Mouse (Mus musculus) activated CD4-positive, CD25-positive, alpha-beta regulatory T cell, adult 4 months (primary cell): ENCODE measurements at regions not wholly inside any gene's neighbourhood (a gene's known extent, or its start where the extent isn't known, plus 50 kb on each side); places are given as distances from the start of the nearest gene placed in this dataset.
A peak's percentile ranks its signal among the peaks of the same experiment; 100 is the strongest.

Source experiments
- ATAC-seq: one replicate; pipeline ENCODE4 v1.8.0; 2017

DNA sequence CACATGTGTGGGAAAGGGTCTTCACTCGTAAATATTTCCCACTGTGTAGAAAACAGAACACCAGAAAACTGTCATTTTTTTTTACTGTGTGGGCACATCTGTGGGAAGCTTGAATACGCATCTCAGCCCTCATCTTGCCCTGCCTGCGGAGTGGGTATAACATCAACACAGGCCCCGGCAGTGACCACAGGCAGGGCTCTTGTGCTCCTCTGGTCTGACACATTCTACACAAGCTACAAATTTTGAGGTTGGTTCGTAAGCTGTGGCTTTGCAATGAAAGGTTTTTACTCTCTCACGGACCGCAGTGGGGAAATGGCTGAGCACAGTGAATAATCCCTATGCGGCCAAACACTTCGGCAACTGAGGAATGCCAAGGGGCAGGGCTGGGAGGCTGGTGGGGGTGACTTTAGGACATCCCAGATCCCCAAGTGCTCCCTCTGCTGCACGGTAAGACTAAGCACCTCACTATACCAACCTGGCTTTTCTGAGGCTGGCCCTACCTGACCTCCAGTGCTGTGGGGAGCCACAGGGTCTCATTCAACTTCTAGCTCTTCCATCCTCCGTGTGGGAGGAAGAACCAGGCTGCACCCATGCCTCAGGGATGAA lies 422.9 kb downstream of the Cd83 start:
- ATAC-seq: no peak

DNA sequence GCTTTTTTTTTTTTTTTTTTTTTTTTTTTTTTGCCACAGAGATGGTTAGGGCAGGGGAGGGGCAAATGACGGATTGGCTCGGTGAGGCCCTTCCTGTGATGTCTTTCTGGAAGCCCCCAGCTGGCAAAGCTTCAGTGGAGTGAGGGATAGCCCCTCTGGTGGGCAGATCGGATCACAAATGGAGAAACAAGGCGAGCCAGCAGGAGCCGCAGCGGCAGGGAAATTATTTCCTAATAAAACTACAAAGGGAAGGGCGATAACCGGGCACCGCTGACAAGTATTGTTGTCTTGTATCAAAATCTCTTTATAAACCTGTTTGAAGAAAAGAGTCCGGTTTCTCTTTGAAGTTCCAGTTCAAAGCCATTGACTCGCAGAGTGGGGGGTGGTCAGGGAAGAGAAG lies 424.5 kb downstream of the Cd83 start:
- no peak for ATAC-seq

DNA sequence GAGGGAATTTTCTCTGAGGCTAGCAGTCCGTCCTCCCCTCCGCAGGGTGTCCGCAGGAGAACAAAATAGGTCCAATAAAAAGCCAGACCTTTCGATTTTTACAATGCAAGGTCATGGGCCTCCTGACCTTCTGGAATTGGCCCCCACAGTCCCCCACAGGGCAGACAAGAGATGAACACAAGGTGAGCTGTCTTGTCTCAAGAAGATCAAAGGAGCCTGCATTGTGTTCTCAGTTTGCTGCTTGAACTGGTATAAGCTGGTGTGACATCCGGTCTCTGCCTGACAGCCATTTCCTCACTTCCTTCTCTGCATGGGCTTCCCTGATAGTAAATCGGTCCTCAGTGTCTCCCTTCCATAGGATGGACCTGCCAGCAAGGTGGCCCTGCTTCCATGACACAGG lies 425.5 kb downstream of the Cd83 start:
- peak; percentile 54 for ATAC-seq

DNA sequence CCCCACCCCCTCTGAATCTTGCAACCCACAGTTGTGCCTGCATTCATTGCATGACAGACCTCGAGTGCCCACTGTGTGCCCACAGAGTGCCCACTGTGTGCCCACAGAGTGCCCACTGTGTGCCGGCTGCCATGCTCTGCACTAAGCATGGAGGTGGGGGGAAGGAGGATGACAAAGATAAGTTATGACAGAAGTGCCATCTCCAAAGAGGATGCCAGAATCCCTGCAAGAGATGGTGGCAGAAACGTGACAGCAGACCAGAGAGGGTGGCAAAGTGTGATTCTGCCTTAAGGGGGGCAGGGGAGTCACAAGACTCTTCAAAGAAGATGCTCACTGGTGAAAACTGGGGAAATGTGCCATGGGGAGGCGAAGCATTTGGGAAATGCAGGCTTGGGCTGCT lies 427.8 kb downstream of the Cd83 start:
- ATAC-seq: no peak

DNA sequence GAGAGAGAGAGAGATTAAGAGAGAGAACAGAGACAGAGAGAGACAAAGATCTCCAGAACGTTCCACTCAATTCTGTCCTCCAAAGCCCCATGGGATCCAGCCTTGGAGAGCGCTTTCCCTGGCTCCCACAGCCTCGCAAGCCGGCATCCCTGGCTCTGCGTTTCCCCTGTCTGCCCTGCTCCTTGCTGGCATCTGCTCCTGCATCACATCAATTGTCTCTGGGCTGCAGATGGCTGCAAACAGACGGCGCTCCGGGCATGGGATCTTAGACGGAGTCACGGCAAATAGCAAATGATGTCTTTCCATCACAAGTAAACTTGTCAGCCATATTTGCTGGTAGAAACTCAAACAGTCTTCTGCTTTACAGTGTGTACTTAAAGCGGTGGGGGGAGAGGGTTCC lies 428.4 kb downstream of the Cd83 start:
- no peak for ATAC-seq

DNA sequence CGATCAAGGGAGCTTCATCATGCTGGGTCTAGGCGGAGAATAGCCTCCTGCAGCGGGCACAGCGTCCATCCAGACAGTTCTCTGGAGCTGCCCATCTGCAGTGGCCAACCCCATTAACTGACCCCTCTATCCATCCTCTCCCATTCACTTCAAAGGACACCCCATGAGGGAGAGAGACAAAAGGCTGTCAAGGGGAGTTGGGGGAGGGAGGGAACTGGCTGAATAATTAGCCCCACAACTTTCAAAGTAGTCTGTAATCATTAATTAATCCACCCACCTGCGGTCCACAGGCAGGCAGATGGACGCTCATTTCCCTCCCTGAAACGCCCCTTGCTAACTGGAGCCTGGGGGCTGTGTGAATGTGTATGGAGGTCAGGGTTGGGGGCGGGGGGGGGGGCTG lies 433.7 kb downstream of the Cd83 start:
- ATAC-seq: no peak

DNA sequence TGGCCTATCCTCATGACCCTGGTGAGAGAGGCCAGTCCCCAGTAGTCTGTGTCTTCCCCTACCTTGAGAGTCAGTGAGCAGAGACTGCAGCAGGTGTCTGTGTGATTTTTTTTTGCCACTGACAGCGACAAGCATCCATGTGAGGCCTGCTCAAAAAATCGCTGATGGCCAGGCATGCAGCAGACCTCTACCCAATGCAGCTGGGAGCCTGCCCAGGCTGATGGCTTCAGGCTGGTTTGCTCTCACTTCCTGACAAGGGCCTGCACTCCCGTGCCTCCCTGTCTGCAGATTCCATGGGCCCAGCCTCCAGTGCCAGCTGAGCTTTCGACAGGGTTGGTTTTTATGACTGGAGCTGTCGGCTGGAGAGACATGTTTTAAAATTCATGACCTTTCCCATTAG lies 437.1 kb downstream of the Cd83 start:
- no peak for ATAC-seq

DNA sequence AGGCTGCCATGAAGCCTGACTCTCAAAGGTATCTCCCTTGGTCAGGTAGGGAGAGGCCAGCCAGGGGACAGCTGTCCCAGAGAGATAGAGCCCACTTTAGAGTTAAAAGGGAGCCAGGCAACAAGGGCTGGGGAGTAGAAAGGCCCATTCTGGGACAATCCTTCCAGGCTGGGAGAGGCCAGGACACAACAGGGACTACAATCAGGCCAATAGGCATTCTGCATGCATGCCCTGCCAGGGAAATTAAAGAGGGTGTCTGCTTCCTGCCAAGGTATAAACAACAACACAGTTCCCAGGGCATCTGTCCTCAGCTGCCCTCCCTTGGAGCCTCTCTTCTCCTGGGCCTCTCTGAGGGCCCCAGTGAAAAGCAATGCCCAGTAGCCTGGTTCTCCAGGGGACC lies 437.8 kb downstream of the Cd83 start:
- ATAC-seq: no peak

DNA sequence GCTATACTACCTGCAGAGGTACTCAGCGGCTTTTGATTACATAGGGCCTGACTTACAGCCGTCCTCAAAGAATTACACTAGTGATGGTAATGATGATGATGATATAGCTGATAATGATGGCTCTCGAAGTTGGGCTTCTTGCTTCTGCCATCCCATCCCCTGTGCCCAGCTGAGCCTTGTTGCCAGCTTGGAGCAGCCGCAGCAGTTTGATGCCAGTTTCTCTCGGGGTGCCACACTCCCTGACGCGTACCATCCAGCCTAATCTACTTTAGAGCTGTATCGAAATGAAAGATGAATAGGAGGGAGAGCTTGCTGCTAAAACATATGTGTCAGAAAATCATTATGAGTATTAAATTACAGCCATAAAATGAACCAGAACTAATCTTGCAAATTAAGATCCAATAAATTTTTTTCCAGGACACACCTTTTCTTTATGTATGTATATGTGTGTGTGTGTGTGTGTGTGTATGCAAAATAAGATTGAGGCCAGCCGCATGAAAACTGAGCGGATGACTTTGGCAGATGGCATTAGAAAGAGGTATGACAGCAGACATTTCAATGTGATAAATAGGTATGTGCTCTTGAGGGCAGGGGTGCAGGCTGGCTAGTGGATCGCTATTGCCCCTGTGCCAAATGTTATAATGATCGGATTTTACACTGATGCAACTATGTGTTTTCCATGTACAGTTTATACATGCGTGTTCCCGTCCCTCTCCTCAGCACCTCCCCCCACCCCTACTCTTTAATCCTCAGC lies 443.3 kb downstream of the Cd83 start:
- ATAC-seq: no peak

DNA sequence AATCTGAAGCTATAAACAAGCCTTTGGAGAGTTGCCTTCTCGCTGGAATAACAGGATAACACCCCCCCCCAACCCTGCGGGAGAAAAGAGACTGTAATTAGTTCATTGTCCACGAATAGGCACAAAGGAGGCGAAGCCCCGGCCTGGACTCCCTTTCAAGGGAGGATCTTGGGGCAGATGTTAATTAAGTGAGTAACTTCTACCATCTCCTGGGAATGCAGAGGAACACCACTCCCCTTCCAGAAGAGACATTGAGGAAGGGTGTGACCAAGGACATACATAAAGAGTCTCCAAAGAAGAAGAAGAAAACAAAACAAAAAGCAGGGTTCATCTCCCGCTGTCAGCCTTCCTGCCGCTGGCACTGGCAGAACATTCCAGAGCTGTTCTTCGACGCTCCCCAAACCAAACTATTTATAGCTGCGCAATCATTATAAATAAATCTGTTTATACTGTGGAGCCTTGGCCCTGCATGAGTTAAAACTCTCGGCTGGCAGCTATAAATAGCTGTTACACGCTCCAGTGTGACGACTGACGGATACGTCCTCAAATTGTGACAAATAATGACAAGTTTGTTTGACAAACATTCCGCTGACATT lies 444.1 kb downstream of the Cd83 start:
- no peak for ATAC-seq

DNA sequence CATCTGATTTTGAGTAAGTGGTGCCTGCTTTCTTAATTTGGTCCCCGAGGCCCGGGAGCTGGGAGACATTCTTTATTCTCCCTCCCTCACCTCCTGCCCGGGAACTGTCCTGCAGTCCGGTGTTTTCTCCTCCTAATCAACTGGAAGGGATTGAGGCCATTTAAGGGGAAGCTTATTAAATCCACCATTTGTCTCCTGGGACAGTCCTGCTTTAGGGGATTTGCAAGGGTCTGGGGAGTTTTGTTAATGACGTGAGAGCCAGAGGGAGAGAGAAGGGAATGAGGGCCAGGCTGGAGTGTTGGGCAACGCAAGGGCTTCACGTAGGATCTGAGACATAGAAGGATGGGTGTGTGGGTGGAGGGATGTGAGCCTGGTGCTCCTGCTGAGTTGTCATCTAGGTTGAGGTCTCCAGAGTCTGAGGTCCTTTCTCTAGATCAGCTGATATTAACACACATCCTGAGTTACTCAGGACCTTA lies 444.6 kb downstream of the Cd83 start:
- no peak for ATAC-seq

DNA sequence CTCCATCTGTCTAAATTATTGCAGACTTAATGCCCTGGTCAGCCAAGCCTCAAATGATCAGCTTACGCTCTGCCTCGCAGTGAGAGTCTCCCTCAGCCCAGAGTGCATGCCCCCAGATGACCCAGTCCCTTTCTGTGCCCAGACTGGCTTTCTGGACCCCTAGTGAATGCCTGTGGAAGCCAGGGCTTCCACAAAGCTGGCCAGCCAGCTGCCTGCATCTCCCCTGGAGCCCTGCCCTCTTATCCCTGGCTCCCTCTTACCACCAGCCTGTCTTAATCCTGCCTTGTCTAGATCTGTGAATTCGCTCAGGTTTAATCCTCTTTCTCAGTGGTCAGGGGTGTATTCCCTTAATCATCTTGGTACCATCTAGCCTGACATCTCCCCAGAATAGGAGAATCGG lies 446.8 kb downstream of the Cd83 start:
- ATAC-seq: no peak

DNA sequence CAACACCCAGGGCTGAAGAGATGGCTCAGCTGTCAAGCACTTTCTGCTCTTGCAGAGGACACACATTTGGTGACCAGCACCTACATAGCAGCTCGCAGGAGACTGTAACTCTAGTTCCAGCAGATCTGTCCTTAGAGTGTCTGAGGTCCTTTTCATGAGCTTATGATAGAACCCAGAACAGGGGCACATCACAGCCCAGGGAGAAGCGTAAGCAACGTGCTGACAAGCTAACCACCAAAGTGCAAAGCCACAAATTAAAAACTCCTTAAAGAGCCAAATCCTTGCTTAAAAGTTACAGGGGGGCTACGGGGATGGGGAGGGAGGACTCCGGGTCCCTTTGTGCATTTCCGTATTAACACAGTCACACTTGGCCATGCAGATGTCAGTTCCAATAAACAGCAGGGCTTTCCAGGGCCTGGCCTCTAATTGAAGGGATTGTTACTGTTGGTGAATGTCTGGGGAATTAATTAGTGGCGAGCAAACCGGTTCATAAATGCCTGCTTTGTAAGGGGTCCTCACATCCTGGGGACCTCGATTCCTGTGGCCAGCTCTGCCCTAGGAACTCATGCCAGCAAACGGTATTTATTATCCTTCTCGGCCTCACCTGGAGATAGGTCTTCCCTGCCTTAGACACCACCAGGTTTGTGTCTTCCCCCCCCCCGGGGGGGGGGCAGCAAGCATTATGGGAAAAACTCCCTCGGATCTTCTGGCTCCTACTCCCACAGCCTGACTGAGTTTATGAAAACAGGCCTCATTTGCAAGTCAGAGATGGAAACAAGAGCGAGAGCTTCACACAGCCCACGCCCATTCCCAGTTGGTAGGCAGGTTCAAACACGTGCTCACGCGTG lies 447.5 kb downstream of the Cd83 start:
- no peak for ATAC-seq

DNA sequence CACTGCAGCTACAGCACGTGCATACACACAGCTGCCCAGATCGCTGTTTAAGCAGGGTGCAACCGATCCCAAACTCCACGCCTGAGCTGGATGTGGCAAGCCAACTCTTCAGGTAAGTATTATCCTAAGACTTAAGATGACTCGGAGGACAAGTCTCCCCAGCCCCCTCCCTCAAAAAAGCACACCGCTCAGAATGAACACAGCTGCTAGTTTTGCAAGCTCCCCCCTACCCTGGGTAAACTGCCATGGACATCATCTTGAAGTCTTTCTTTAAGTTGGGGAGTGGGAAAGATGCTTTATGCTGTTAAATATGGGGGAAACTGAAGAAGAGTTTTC lies 448.1 kb downstream of the Cd83 start:
- no peak for ATAC-seq

DNA sequence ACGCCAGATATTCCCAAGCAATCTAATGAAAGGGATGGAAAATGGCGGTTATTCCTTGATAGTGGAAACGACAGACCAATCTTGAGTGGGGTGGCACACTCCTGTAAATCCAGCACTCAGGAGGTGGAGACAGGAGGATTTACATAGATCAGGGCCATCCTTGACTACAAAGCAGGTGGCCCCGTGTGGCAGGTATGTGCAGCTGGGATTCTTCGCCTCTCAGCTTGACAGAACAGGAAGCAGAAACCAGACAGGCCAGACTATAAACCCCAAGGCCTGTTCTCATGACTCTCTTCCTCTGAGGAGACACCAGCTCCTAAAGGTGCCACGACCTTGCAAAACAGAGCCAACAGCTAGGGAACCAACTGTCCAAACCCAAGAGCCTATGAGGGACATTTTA lies 449.7 kb downstream of the Cd83 start:
- no peak for ATAC-seq

DNA sequence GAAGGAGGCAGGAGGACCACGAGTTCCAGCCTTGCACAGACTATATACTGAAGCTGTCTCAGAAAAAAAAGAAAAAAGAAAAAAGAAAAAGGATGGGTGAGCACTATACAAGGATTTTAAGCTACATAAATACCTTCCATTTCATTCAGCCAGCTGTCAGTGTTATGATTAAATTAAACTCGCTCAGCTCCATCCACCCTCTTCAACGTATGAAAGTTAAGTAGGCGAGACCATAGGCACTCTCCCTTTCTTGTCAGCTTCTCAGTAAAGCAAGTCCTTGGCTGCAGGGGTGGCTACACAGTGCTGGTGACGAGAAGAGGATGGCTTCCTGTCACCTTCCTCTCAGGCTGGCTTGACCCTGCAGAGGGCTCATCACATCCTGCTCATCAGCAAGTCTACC lies 450.7 kb downstream of the Cd83 start:
- ATAC-seq: no peak

DNA sequence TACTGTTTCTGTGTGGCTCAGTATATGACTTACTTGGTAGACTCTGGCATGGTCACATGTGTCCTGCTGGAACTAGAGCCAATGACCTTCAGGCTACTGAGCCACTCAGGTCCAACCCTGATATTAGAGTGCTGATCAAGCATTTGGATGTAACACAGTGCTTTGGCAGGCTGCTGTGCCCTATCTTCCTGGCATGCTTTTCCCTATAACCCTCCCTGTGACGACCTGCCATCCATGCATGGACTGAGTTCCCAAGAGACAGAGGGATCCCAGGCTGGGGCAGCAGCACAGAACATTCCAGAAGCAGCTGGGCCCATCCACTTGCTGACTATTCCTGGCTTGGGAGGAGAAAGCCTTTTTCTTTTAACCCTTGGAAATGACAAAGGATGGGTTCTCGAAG lies 451.4 kb downstream of the Cd83 start:
- ATAC-seq: no peak

DNA sequence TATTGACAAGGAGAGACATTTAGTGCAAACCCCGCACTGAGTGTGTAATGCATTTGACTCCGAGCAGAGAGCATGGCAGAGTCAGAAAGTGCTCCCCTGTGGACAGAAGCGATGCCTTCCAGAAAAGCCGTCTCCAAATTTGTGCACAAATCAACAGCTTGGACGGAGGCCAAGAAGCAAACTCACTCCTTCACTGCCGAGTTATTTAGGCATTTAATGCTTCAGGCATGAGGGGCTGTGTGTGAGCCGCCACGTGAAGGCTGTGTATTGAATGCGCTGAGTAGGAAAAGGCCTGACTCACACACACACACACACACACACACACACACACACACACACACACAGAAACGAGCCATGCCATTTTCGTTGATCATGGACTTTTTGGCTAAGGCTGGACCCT lies 453.7 kb downstream of the Cd83 start:
- no peak for ATAC-seq

DNA sequence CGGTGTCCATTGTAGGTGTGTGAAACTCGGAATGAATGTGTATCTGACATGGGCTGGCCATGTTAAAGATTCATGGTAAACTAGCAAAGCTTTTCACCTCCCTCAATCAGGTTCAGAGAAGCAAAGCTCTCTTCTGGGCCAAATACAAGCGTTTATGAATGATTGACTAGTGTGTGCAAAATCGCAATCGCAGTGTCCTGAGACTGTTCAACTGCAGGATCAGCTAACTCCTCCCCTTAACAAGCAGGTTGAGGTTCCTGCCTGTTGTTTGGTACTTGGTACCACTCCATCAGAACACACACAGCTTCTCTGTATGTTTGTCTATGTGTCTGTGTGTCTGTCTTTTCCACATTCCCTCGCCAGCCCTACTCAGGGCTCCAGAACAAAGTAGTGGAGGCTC lies 458.6 kb downstream of the Cd83 start:
- no peak for ATAC-seq

DNA sequence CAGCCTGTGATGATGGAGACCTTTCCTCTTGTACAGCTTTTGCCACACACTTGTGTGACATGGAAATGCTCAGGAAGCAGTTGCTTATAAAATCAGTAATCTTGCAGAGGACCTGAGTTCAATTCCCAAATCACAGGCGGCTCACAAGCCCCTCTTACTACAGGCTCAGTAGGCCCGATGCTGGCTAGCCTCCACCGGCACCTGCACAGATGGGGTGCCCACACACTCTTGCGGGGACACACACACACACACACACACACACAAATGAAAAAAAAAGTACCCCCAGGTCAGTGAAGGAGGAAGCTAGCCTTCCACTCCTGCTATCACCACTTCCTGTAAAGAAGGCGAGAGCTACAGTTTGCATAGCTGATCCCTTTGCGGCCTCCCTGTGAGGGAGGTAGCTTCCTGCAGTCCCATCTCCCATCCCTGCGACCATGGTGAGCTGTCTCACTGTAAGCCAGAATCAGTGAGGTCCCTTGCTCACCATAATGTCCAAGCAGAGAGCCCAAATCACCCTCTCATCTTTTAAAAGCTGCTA lies 462.2 kb downstream of the Cd83 start:
- ATAC-seq: no peak

DNA sequence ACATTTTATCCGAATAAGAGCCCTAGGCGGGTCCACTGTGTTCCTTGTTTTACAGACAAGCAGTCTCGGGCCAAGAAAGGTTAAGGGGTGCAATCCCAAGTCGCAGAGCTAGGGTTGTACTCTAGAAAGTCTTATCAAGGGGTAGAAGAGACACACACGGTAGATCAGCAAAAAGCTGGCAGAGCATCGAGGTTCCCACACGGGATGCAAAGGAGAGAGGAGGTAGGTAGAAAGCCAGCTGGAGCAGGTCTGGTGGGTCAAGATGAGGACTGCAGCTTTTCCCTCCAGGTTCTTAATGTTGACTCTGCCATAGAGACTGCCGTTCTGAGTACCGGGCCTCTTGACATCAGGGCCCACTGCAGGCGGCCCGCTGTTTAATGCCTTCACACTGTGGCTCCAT lies 463.3 kb downstream of the Cd83 start:
- ATAC-seq: no peak

DNA sequence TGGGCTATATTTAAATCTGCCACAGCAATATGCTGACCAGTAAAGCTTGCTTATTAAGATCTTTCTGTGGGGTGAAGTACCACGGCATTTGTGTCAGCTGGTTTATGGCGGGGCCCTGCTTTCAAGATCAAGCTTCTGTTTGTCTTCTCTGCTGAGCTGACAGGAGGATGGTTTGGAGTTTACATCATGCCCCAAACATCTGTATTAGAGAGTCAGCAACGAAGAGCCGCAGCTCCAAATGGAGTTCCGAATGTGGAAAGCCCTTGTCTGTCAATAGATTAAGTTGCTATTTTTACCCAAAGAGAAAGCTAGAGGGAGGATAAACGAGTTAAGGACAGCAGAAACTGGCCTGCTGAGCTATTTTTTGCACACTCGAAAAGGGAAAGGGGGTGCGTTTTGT lies 463.8 kb downstream of the Cd83 start:
- no peak for ATAC-seq

DNA sequence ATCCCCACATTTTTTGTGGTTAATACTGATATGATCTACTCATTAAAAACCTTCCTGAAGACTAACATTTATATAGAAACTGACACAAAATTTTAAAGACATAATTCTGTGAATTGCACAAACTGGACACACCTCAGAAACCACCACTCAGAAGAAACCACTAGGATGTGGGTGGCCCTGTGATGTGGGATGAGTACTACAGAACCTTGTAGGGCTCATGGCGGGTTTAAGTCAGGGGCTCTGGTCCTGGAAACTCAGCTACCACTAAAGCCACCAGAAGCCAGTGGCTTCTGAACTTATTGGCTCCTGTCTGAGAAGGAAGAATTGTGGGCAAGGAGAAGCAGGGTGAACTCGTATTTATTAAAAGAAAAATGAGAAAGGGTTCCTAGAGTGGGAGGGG lies 464.5 kb downstream of the Cd83 start:
- peak; percentile 40 for ATAC-seq
